Mouse (Mus musculus) limb, embryonic 12.5 days (tissue): ENCODE results near the gene Mga. TPM values are rescaled to one million over a fixed set of nuclear protein-coding genes. Genes with fewer than 3 reads are reported as not detected.

Experiments used
- ATAC-seq: fragments of 200-750 bp; cut with Nextera tagmentation; 2 replicates; pipeline ENCODE4 v1.8.0; 2017; ENCODE audit warnings: low read depth, moderate TSS enrichment; ENCODE audit not compliant: insufficient number of reproducible peaks, insufficient read depth, low FRiP score, low TSS enrichment
- H3K27ac ChIP-seq: fragments of 300-500 bp; sonication (generic); 2 replicates; pipeline ENCODE4 v1.5.1; 2016; ENCODE audit warnings: mild to moderate bottlenecking, moderate library complexity
- H3K27me3 ChIP-seq: fragments of 300-500 bp; sonication (generic); 2 replicates; pipeline ENCODE4 v1.6.1; 2016; ENCODE audit warnings: mild to moderate bottlenecking, moderate library complexity
- H3K36me3 ChIP-seq: fragments of 300-500 bp; sonication (generic); 2 replicates; pipeline ENCODE4 v1.6.1; 2016; ENCODE audit warnings: mild to moderate bottlenecking, moderate library complexity
- H3K4me1 ChIP-seq: fragments of 300-500 bp; sonication (generic); replicated peaks from 2 replicates; pipeline ENCODE4 v1.6.1; 2016
- H3K4me2 ChIP-seq: fragments of 300-500 bp; sonication (generic); 2 replicates; pipeline ENCODE4 v1.6.1; 2016; ENCODE audit warnings: mild to moderate bottlenecking, moderate library complexity
- H3K4me3 ChIP-seq: fragments of 300-500 bp; sonication (generic); replicated peaks from 2 replicates; pipeline ENCODE4 v1.5.1; 2016; ENCODE audit warnings: mild to moderate bottlenecking
- H3K9ac ChIP-seq: fragments of 300-500 bp; sonication (generic); replicated peaks from 2 replicates; pipeline ENCODE4 v1.6.1; 2016; ENCODE audit warnings: mild to moderate bottlenecking, moderate library complexity
- H3K9me3 ChIP-seq: fragments of 300-500 bp; sonication (generic); 2 replicates; pipeline ENCODE4 v1.6.1; 2016; ENCODE audit warnings: mild to moderate bottlenecking, moderate library complexity
- WGBS: fragments of 180-500 bp; shearing (Covaris S2); methylation state at CpG from one replicate; pipeline ENCODE4 v1.1.7; 2016; 5-methylcytosine and 5-hydroxymethylcytosine counted together
- polyA plus RNA-seq: library from polyadenylated mRNA; unstranded; fragments of >200 nt; fragmentation: Nextera tagmentation; extraction: Ambion mirVana; gene quantifications from 2 replicates; pipeline ENCODE4 v1.2.1, GENCODE M21; 2016

Mga gene
- polyA plus RNA-seq, 1 experiment from 2014 or later, result 39.9 TPM

DNA sequence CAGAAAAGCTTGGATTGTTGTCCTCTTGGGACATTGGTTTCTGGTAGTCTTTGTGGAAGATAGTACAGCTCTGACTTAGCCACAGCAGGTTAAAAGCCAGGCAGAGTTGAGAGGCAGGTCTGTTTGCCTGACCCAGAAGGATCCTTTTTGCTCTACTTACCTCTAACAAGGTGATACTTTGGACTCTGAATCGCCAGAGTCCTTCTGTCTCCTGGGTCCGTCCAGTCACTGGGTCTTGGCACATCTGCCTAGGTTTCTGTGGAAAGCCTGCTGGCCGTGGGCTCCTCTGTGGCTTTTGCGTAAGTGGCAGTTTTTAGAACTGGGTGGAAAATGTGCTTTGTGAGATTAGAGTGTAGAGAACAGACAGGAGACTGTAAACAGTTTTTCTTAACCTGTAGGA is 91.9 kb downstream of the Mga start:
- Histone ChIP-seq H3K27ac (no peak overlapping the region), H3K4me3 (no peak overlapping the region), H3K36me3 (peaks cover 6% of the 10 kb centered on the region; the same call in 1 of the 2 replicates), H3K9ac (no peak overlapping the region), H3K9me3 (no peaks in the 10 kb centered on the region), H3K4me1 (no peaks in the 10 kb centered on the region), H3K4me2 (no peak overlapping the region), H3K27me3 (no peaks in the 10 kb centered on the region)
- 89% methylated on average over 4 of the region's 4 CpGs for WGBS
- ATAC-seq, result no peak

DNA sequence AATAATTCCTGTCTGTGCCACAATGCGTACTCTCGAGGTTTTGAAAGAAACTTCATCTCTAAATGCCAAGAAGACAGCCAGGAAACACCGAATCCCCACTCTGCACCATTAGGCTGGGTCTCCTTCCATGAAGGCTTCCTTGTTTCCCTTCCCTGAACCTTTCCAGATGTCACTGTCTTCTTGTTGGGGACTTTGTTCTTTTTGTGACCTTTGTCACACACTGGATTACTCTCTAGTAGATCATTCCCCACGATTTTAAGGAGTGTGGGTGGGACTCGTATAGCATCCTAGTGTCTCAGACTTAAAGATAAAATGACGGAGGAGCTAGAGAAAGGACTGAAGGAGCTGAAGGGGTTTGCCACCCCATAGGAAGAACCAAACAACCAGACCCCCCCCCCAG is 93.9 kb downstream of the Mga start:
- ATAC-seq, result no peak
- H3K4me2 ChIP-seq, result no peak overlapping the region
- no peak overlapping the region for H3K9ac ChIP-seq
- peaks cover 12% of the 10 kb centered on the region for H3K4me1 ChIP-seq
- H3K4me3 ChIP-seq, result no peak overlapping the region
- peaks cover 6% of the 10 kb centered on the region; the same call in 1 of the 2 replicates for H3K36me3 ChIP-seq
- no peaks in the 10 kb centered on the region for H3K27me3 ChIP-seq
- no peaks in the 10 kb centered on the region for H3K9me3 ChIP-seq
- H3K27ac ChIP-seq, result no peak overlapping the region
- WGBS, result 85% methylated on average over 6 of the region's 6 CpGs

DNA sequence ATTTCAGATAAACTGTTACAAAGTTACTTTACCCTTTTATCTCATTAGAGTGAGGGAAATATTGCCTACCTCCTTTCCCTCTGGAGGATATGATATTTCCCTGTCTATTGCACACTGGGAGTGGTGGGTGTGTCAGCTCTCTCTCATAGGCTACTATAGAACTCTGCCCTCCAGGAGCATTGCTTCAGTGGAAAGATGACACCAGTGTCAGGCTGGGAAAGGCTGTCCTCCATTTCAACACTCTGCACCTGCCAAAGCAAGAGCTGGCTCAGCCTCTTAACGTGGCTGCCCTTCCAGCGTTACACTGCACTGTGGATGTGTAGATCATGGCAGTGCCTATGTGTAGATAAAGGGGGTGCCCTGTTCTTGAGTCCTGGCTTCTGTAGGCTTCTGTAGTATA is 95.3 kb downstream of the Mga start:
- Histone ChIP-seq H3K9me3 (no peaks in the 10 kb centered on the region), H3K27ac (no peak overlapping the region), H3K27me3 (no peaks in the 10 kb centered on the region), H3K9ac (no peak overlapping the region), H3K36me3 (peaks cover 2% of the 10 kb centered on the region; the same call in 1 of the 2 replicates), H3K4me1 (peaks cover 23% of the 10 kb centered on the region), H3K4me3 (no peak overlapping the region), H3K4me2 (no peak overlapping the region)
- ATAC-seq, result no peak
- WGBS, result 73% methylated on average over 2 of the region's 2 CpGs

DNA sequence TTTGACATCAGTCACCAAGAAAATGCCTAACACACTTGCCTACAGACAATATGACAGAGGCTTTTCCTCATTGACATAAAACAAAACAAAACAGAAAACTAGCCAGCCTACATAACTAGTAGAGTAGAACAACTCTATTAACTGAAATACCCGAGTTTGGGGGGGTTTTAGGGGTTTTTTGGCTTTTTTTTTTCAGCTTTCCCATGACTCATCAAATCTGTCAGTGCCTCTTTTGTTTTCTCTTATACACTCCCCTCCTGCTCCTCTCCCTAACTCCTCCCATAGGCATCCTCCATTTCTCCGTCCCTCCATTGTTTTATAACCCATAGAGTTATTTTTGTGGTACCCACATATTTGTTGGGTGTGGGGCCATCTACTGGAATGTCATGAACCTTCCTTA is 96.5 kb downstream of the Mga start:
- Histone ChIP-seq H3K27me3 (no peaks in the 10 kb centered on the region), H3K9me3 (no peaks in the 10 kb centered on the region), H3K4me3 (no peak overlapping the region), H3K4me2 (no peak overlapping the region), H3K36me3 (0 out of 2 replicates have a peak, but pooled peaks cover 2% of the 10 kb centered on the region), H3K9ac (no peak overlapping the region), H3K4me1 (peaks cover 23% of the 10 kb centered on the region), H3K27ac (no peak overlapping the region)
- WGBS, result 64% methylated on average over 2 of the region's 2 CpGs
- no peak for ATAC-seq

DNA sequence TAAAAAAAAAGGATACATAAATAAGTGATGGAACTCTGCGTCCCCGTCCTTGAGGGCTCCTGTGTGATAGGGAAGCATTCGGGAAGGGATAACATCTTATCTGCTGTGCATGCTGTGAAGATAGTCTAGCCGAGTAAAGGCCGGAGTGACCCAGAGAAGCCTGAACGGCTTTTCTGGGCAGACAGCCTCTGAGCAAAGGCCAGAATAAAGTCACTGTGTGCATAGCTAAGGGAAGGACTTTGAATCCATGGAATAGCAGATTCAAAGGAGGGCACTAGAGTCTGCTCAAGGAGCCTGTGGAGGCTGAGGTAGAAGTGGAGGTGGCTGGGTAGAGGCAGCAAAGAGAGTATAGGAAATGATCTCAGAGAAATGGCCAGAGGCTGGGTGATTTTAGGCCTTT is 97.8 kb downstream of the Mga start:
- H3K27ac ChIP-seq, result peak overlapping the region; percentile 92
- no peak overlapping the region for H3K4me3 ChIP-seq
- ATAC-seq, result no peak
- H3K4me1 ChIP-seq, result peaks cover 23% of the 10 kb centered on the region
- H3K9me3 ChIP-seq, result no peaks in the 10 kb centered on the region
- no peak overlapping the region for H3K4me2 ChIP-seq
- H3K27me3 ChIP-seq, result no peaks in the 10 kb centered on the region
- peaks cover 13% of the 10 kb centered on the region for H3K36me3 ChIP-seq
- H3K9ac ChIP-seq, result no peak overlapping the region
- whole genome bisulfite sequencing, result 91% methylated on average over 6 of the region's 6 CpGs

DNA sequence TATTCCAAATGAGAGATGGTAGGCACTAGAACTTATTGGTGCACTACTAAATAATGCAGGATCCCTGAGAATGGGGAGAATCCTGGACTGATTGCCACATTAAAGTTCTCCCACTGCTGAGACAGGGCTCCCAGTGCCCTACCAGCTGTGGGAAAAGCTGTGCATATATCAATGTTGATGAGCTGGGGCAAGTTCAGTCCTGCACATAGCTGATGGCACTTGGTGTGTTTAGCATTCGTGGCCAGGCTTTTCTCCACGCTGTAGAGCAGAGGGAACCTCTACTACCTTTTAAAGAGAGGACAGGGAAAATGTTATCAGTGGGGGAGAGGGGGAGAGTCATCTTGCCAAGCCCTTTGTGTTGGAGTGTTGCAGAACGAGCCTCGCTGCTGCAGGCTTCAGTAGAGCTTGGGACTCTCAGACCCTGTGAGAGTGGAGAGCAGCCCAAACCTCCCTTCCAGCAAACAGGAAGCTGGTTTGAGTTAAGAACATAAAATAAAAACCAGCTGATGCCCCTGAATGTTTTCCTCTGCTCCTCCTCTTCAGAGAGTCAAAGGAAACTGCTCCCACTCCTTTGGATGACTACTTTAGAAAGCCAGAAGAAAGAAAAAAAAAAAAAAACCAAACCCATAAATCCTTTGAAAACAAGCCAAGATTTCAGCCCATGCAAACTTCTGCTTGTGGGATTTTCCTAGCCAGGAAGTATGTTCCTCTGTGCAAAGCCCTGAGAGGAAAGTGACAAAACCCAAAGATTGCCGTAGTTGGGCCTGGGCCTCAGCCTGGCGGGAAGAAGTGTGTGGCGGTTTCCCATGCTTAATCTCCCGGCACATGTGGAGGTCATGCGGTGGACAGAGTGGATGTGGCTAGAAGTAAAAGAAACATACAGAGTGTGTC is 98.6 kb downstream of the Mga start:
- peaks cover 24% of the 10 kb centered on the region for H3K4me1 ChIP-seq
- H3K9ac ChIP-seq, result peak overlapping the region; percentile 27; the same call in 1 of the 2 replicates
- H3K27me3 ChIP-seq, result no peaks in the 10 kb centered on the region
- WGBS, result 23% methylated on average over 9 of the region's 9 CpGs
- peaks cover 14% of the 10 kb centered on the region for H3K36me3 ChIP-seq
- no peak overlapping the region for H3K4me3 ChIP-seq
- no peaks in the 10 kb centered on the region for H3K9me3 ChIP-seq
- H3K27ac ChIP-seq, result peak overlapping the region; percentile 92
- H3K4me2 ChIP-seq, result peak overlapping the region; percentile 26; the same call in 1 of the 2 replicates
- peak; percentile 60 for ATAC-seq

DNA sequence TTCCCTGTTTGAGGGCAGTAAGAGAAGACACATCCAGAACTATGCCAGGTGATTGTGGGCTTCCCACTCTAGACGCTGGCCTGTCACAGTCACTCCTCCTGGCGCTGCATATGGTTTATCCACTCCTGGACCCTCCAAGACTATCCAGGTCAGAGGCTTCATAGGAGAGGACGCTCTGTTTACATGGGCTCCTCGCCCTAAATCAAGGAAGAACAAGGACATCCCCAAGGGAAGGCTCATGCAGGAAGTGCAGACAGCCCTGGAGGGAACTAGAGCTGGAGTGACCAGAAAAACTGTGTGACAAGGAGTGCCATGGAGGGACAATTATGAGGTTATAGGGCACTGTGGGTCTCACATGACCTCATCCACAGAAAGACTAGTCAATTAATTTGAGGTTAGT is 100.3 kb downstream of the Mga start:
- H3K27ac ChIP-seq, result no peak overlapping the region
- ATAC-seq, result no peak
- 85% methylated on average over 4 of the region's 4 CpGs for WGBS
- H3K27me3 ChIP-seq, result no peaks in the 10 kb centered on the region
- H3K4me2 ChIP-seq, result no peak overlapping the region
- peaks cover 23% of the 10 kb centered on the region for H3K36me3 ChIP-seq
- peaks cover 31% of the 10 kb centered on the region for H3K4me1 ChIP-seq
- no peak overlapping the region for H3K4me3 ChIP-seq
- H3K9ac ChIP-seq, result no peak overlapping the region
- H3K9me3 ChIP-seq, result no peaks in the 10 kb centered on the region

DNA sequence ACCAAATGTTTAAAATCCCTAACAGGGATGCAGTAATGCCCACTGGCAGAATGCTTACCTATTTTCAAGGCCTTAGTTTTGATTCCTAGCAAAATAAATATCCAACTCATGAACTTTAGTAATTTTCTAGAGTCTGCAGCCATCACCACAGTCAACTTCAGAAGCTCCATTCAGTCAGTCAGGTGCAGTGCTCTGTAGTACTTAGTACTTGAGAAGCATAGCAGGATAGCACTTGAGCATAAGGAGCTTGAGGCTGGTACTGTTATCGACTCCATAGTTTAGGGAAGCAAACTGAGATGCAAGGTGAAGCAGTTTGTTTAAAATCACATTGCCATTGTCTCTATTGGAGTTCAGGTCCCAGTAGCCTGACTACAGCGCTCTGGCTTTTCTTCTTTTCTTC is 102.7 kb downstream of the Mga start:
- no peaks in the 10 kb centered on the region for H3K27me3 ChIP-seq
- H3K4me2 ChIP-seq, result no peak overlapping the region
- H3K4me1 ChIP-seq, result peaks cover 30% of the 10 kb centered on the region
- H3K36me3 ChIP-seq, result peaks cover 27% of the 10 kb centered on the region
- ATAC-seq, result no peak
- no peak overlapping the region for H3K27ac ChIP-seq
- H3K9ac ChIP-seq, result no peak overlapping the region
- H3K4me3 ChIP-seq, result no peak overlapping the region
- no peaks in the 10 kb centered on the region for H3K9me3 ChIP-seq
- 97% methylated on average over 2 of the region's 2 CpGs for WGBS

DNA sequence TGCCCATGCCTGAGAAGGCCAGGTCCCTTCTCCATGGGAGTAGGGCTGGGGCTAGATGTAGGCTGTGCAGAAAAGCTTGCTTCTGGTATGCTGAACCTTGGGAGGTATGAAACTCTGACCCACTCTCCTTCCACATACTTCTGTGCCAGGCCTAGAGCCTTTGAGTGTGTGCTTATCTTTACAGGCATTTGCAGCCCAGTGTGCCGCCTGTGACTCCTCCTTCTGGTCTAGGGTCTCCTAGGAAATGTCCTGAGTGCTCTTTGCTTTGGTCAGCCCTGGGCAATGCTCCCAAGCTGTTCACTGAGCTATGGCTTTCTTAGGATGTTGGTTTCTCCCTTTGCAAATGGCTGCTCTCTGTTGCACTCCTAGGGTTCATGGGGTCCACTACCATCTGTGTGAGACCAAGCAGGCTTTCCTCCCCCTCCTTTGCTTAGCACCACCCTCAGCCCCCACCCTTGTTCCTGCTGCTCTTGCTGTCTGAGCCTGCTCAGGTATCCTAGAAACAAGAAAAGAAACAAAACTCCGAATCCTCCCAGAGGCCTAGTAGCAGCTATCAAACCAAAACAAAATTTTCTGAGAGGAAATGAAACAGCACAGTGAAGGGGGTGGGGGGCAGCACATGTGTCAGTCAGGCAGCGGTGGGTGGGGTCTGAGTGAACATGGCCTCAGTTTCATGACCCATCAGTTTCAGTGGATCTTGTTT is 104.0 kb downstream of the Mga start:
- no peaks in the 10 kb centered on the region for H3K9me3 ChIP-seq
- no peak overlapping the region for H3K4me2 ChIP-seq
- no peak overlapping the region for H3K9ac ChIP-seq
- H3K4me1 ChIP-seq, result peaks cover 17% of the 10 kb centered on the region
- peaks cover 28% of the 10 kb centered on the region for H3K36me3 ChIP-seq
- ATAC-seq, result 0 out of 2 replicates have a peak, but pooled peaks have one; percentile 20
- H3K27ac ChIP-seq, result peak overlapping the region; percentile 62
- no peaks in the 10 kb centered on the region for H3K27me3 ChIP-seq
- no peak overlapping the region for H3K4me3 ChIP-seq
- WGBS, result 73% methylated on average over 3 of the region's 3 CpGs

DNA sequence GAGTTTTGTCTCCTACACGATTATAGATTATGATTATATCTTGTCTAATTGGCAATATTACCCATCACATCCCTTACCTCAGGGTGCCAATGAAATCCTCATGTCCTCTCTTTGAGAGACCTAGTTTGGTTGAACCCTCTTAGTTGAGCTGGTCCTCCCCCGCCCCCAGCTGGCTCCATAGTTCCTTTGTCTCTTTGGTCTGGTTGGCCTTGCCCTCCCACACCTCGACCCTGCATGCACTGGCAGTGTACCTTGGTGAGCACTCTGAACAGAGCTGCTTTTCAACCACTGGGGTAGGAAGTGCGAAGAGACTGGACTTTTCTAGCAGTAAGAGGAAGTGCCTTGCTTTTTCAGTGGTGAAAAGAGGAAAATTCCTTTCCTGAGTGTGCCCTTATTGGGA is 104.9 kb downstream of the Mga start:
- WGBS, result 79% methylated on average over 4 of the region's 4 CpGs

DNA sequence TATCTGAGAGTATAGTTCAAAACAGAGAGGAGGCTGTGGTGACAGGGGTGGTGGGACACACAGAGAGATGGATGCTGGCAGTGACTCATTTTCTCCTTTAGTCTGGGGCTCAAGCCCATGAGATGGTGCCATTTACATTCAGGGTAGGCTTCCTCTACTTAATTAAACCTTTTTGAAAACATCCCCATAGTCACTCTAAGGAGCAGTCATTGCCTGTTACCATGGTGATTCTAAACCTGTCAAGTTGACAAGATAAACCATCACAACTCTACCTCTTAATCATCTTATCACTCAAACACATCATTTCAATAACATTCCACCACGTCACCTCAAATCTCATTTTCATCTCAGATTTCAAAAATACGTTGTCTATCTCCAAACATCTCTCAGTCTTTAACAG is 106.9 kb downstream of the Mga start:
- H3K9me3 ChIP-seq, result no peaks in the 10 kb centered on the region
- H3K4me2 ChIP-seq, result no peak overlapping the region
- 94% methylated on average over 2 of the region's 2 CpGs for WGBS
- no peaks in the 10 kb centered on the region for H3K27me3 ChIP-seq
- peaks cover 8% of the 10 kb centered on the region for H3K4me1 ChIP-seq
- no peak overlapping the region for H3K27ac ChIP-seq
- H3K9ac ChIP-seq, result no peak overlapping the region
- no peak for ATAC-seq
- no peak overlapping the region for H3K4me3 ChIP-seq
- H3K36me3 ChIP-seq, result peaks cover 22% of the 10 kb centered on the region

More for the DNA sequence above, 104.9 kb downstream of the Mga start:
- Histone ChIP-seq H3K27ac (no peak overlapping the region), H3K27me3 (no peaks in the 10 kb centered on the region), H3K9me3 (no peaks in the 10 kb centered on the region), H3K4me3 (no peak overlapping the region), H3K36me3 (peaks cover 28% of the 10 kb centered on the region), H3K4me2 (no peak overlapping the region), H3K4me1 (peaks cover 8% of the 10 kb centered on the region), H3K9ac (no peak overlapping the region)
- ATAC-seq, result no peak
